Mouse (Mus musculus) stomach, embryonic 15.5 days (tissue): ENCODE measurements around the gene Neo1. TPM values are rescaled to one million over a fixed set of nuclear protein-coding genes. Genes with fewer than 3 reads are reported as not detected.
A peak's percentile ranks its signal among the peaks of the same experiment; 100 is the strongest.

ENCODE experiments used
- ATAC-seq: fragments of 200-750 bp; cut with Nextera tagmentation; 2 replicates; pipeline ENCODE4 v1.8.0; 2017; ENCODE audit warnings: low read depth, moderate number of reproducible peaks, moderate TSS enrichment; ENCODE audit not compliant: insufficient read depth, low FRiP score
- H3K27ac ChIP-seq: fragments of 300-500 bp; sonication (generic); 2 replicates; pipeline ENCODE4 v1.5.1; 2015; ENCODE audit warnings: mild to moderate bottlenecking, inconsistent platforms
- H3K27me3 ChIP-seq: fragments of 300-500 bp; sonication (generic); replicated peaks from 2 replicates; pipeline ENCODE4 v1.6.1; 2015; ENCODE audit warnings: inconsistent platforms
- H3K36me3 ChIP-seq: fragments of 300-500 bp; sonication (generic); 2 replicates; pipeline ENCODE4 v1.6.1; 2015; ENCODE audit warnings: inconsistent platforms
- H3K4me1 ChIP-seq: fragments of 300-500 bp; sonication (generic); 2 replicates; pipeline ENCODE4 v1.6.1; 2015; ENCODE audit warnings: inconsistent platforms
- H3K4me2 ChIP-seq: fragments of 300-500 bp; sonication (generic); 2 replicates; pipeline ENCODE4 v1.6.1; 2015; ENCODE audit warnings: mild to moderate bottlenecking, inconsistent platforms
- H3K4me3 ChIP-seq: fragments of 300-500 bp; sonication (generic); replicated peaks from 2 replicates; pipeline ENCODE4 v1.5.1; 2015; ENCODE audit warnings: inconsistent platforms
- H3K9ac ChIP-seq: fragments of 300-500 bp; sonication (generic); 2 replicates; pipeline ENCODE4 v1.6.1; 2015; ENCODE audit warnings: inconsistent platforms
- H3K9me3 ChIP-seq: fragments of 300-500 bp; sonication (generic); 2 replicates; pipeline ENCODE4 v1.6.1; 2016; ENCODE audit warnings: inconsistent platforms
- WGBS: fragments of 180-500 bp; shearing (Covaris S2); methylation state at CpG from one replicate; pipeline ENCODE4 v1.1.7; 2015; 5-methylcytosine and 5-hydroxymethylcytosine counted together
- polyA plus RNA-seq: library from polyadenylated mRNA; unstranded; fragments of >200 nt; fragmentation: Nextera tagmentation; extraction: Ambion mirVana; gene quantifications from 2 replicates; pipeline ENCODE4 v1.2.1, GENCODE M21; 2015

The Neo1 gene
- polyA plus RNA-seq, 1 experiment from 2014 or later, result 28.5 TPM

GRCm38 (mm10) chr9:59056281-59056680 lies 20.0 kb upstream of the Neo1 start:
- 72% methylated on average over 8 of the region's 8 CpGs for WGBS
- H3K9me3 ChIP-seq, result no peaks in the 10 kb centered on the region
- H3K9ac ChIP-seq, result no peak overlapping the region
- no peak overlapping the region for H3K27ac ChIP-seq
- H3K4me1 ChIP-seq, result no peaks in the 10 kb centered on the region
- no peaks in the 10 kb centered on the region for H3K36me3 ChIP-seq
- H3K4me2 ChIP-seq, result no peak overlapping the region
- no peak for ATAC-seq
- no peak overlapping the region for H3K4me3 ChIP-seq
- no peaks in the 10 kb centered on the region for H3K27me3 ChIP-seq

GRCm38 (mm10) chr9:59041805-59042204 lies 5.6 kb upstream of the Neo1 start:
- no peak overlapping the region for H3K4me2 ChIP-seq
- no peaks in the 10 kb centered on the region for H3K9me3 ChIP-seq
- H3K36me3 ChIP-seq, result no peaks in the 10 kb centered on the region
- H3K4me1 ChIP-seq, result no peaks in the 10 kb centered on the region
- H3K27me3 ChIP-seq, result no peaks in the 10 kb centered on the region
- ATAC-seq, result no peak
- H3K9ac ChIP-seq, result no peak overlapping the region
- no peak overlapping the region for H3K4me3 ChIP-seq
- no peak overlapping the region for H3K27ac ChIP-seq

GRCm38 (mm10) chr9:59036732-59037341 lies 596 bp upstream of the Neo1 start:
- H3K9me3 ChIP-seq, result no peaks in the 10 kb centered on the region
- H3K27me3 ChIP-seq, result no peaks in the 10 kb centered on the region
- H3K4me2 ChIP-seq, result peak overlapping the region; percentile 76
- WGBS, result under 1% methylated on average over 56 of the region's 56 CpGs
- peak overlapping the region; percentile 92 for H3K9ac ChIP-seq
- peak; percentile 31 for ATAC-seq
- H3K4me3 ChIP-seq, result peak overlapping the region; percentile 96
- H3K4me1 ChIP-seq, result 0 out of 2 replicates have a peak, but pooled peaks cover 6% of the 10 kb centered on the region
- peak overlapping the region; percentile 99 for H3K27ac ChIP-seq
- H3K36me3 ChIP-seq, result no peaks in the 10 kb centered on the region

- Histone ChIP-seq H3K9me3 (no peaks in the 10 kb centered on the region), H3K4me3 (peak overlapping the region; percentile 96), H3K4me2 (peak overlapping the region; percentile 76), H3K27me3 (no peaks in the 10 kb centered on the region), H3K27ac (peak overlapping the region; percentile 99), H3K9ac (peak overlapping the region; percentile 92), H3K36me3 (no peaks in the 10 kb centered on the region), H3K4me1 (0 out of 2 replicates have a peak, but pooled peaks cover 6% of the 10 kb centered on the region)
- ATAC-seq, result peak; percentile 12; the same call in 1 of the 2 replicates
- under 1% methylated on average over 62 of the region's 63 CpGs for WGBS
Measured at GRCm38 (mm10) chr9:59035342-59036158, 691 bp downstream of the Neo1 start.

GRCm38 (mm10) chr9:59034836-59035235 lies 1.4 kb downstream of the Neo1 start:
- Histone ChIP-seq H3K27me3 (no peaks in the 10 kb centered on the region), H3K4me1 (0 out of 2 replicates have a peak, but pooled peaks cover 6% of the 10 kb centered on the region), H3K4me2 (peak overlapping the region; percentile 76), H3K4me3 (peak overlapping the region; percentile 96), H3K27ac (no peak overlapping the region), H3K9ac (no peak overlapping the region), H3K9me3 (no peaks in the 10 kb centered on the region), H3K36me3 (no peaks in the 10 kb centered on the region)
- 18% methylated on average over 5 of the region's 5 CpGs for WGBS
- no peak for ATAC-seq

GRCm38 (mm10) chr9:59033492-59033891 lies 2.7 kb downstream of the Neo1 start:
- Histone ChIP-seq H3K9ac (no peak overlapping the region), H3K9me3 (no peaks in the 10 kb centered on the region), H3K36me3 (no peaks in the 10 kb centered on the region), H3K27me3 (no peaks in the 10 kb centered on the region), H3K4me1 (0 out of 2 replicates have a peak, but pooled peaks cover 6% of the 10 kb centered on the region), H3K27ac (no peak overlapping the region), H3K4me3 (no peak overlapping the region), H3K4me2 (0 out of 2 replicates have a peak overlapping the region, but pooled peaks have one; percentile 19)
- 49% methylated on average over 3 of the region's 3 CpGs for WGBS
- ATAC-seq, result no peak

GRCm38 (mm10) chr9:59024245-59024844 lies 11.9 kb downstream of the Neo1 start:
- no peak overlapping the region for H3K27ac ChIP-seq
- no peaks in the 10 kb centered on the region for H3K36me3 ChIP-seq
- H3K27me3 ChIP-seq, result no peaks in the 10 kb centered on the region
- no peak overlapping the region for H3K4me3 ChIP-seq
- no peaks in the 10 kb centered on the region for H3K9me3 ChIP-seq
- H3K4me2 ChIP-seq, result no peak overlapping the region
- 34% methylated on average over 4 of the region's 4 CpGs for WGBS
- no peak for ATAC-seq
- no peaks in the 10 kb centered on the region for H3K4me1 ChIP-seq
- H3K9ac ChIP-seq, result no peak overlapping the region

- no peak overlapping the region for H3K4me2 ChIP-seq
- ATAC-seq, result no peak
- H3K9ac ChIP-seq, result no peak overlapping the region
- peaks cover 6% of the 10 kb centered on the region; the same call in 1 of the 2 replicates for H3K4me1 ChIP-seq
- 63% methylated on average over 3 of the region's 3 CpGs for WGBS
- no peaks in the 10 kb centered on the region for H3K9me3 ChIP-seq
- no peaks in the 10 kb centered on the region for H3K36me3 ChIP-seq
- H3K4me3 ChIP-seq, result no peak overlapping the region
- H3K27me3 ChIP-seq, result no peaks in the 10 kb centered on the region
- no peak overlapping the region for H3K27ac ChIP-seq
Measured at GRCm38 (mm10) chr9:59016060-59016719, 20.1 kb downstream of the Neo1 start.

- ATAC-seq, result no peak
- H3K27me3 ChIP-seq, result no peaks in the 10 kb centered on the region
- H3K9me3 ChIP-seq, result no peaks in the 10 kb centered on the region
- no peak overlapping the region for H3K9ac ChIP-seq
- WGBS, result 3% methylated on average over 2 of the region's 2 CpGs
- H3K4me1 ChIP-seq, result peaks cover 6% of the 10 kb centered on the region; the same call in 1 of the 2 replicates
- no peak overlapping the region for H3K4me2 ChIP-seq
- no peak overlapping the region for H3K4me3 ChIP-seq
- no peak overlapping the region for H3K27ac ChIP-seq
- no peaks in the 10 kb centered on the region for H3K36me3 ChIP-seq
Measured at GRCm38 (mm10) chr9:59013365-59013764, 22.9 kb downstream of the Neo1 start.

- no peaks in the 10 kb centered on the region for H3K27me3 ChIP-seq
- no peak overlapping the region for H3K9ac ChIP-seq
- ATAC-seq, result no peak
- H3K36me3 ChIP-seq, result peaks cover 6% of the 10 kb centered on the region; the same call in 1 of the 2 replicates
- 60% methylated on average over 5 of the region's 5 CpGs for WGBS
- no peak overlapping the region for H3K27ac ChIP-seq
- H3K9me3 ChIP-seq, result no peaks in the 10 kb centered on the region
- no peak overlapping the region for H3K4me3 ChIP-seq
- no peak overlapping the region for H3K4me2 ChIP-seq
- H3K4me1 ChIP-seq, result no peaks in the 10 kb centered on the region
Measured at GRCm38 (mm10) chr9:58989255-58989928, 46.8 kb downstream of the Neo1 start.

- WGBS, result 91% methylated on average over 15 of the region's 15 CpGs
- H3K4me3 ChIP-seq, result no peak overlapping the region
- H3K9me3 ChIP-seq, result no peaks in the 10 kb centered on the region
- no peaks in the 10 kb centered on the region for H3K4me1 ChIP-seq
- H3K36me3 ChIP-seq, result no peaks in the 10 kb centered on the region
- ATAC-seq, result no peak
- H3K27ac ChIP-seq, result no peak overlapping the region
- no peak overlapping the region for H3K9ac ChIP-seq
- no peaks in the 10 kb centered on the region for H3K27me3 ChIP-seq
- no peak overlapping the region for H3K4me2 ChIP-seq
Measured at GRCm38 (mm10) chr9:58979034-58979433, 57.2 kb downstream of the Neo1 start.
